Mouse (Mus musculus): ENCODE results near the gene Nepn.
A peak's percentile ranks its signal among the peaks of the same experiment; 100 is the strongest.

The Nepn gene

GRCm38 (mm10) chr10:52405160-52405559 lies 16.4 kb downstream of the Nepn start:
- no peak for DNase-seq (ENCODE audit: low spot score)

GRCm38 (mm10) chr10:52407526-52407925 lies 18.8 kb downstream of the Nepn start:
- no peak for DNase-seq (ENCODE audit: low spot score)

- no peak for DNase-seq (ENCODE audit: low spot score)
Measured at GRCm38 (mm10) chr10:52415020-52415419, 26.2 kb downstream of the Nepn start.

GRCm38 (mm10) chr10:52416458-52416857 lies 27.7 kb downstream of the Nepn start:
- DNase-seq (ENCODE audit: low spot score), result no peak

- peak; percentile 97 for DNase-seq (ENCODE audit: low spot score)
Measured at GRCm38 (mm10) chr10:52417299-52417997, 28.7 kb downstream of the Nepn start, which contains the start of gene Nus1. Gene Nus1, plus strand, starts transcription at chr10:52417547.

- DNase-seq (ENCODE audit: low spot score), result peak; percentile 47
Measured at GRCm38 (mm10) chr10:52417998-52418860, 29.5 kb downstream of the Nepn start.

- no peak for DNase-seq (ENCODE audit: low spot score)
Measured at GRCm38 (mm10) chr10:52418931-52419330, 30.2 kb downstream of the Nepn start.

- no peak for DNase-seq (ENCODE audit: low spot score)
Measured at GRCm38 (mm10) chr10:52419402-52419801, 30.6 kb downstream of the Nepn start.

- no peak for DNase-seq (ENCODE audit: low spot score)
Measured at GRCm38 (mm10) chr10:52420526-52420925, 31.8 kb downstream of the Nepn start.

GRCm38 (mm10) chr10:52421716-52422115 lies 32.9 kb downstream of the Nepn start:
- DNase-seq (ENCODE audit: low spot score), result no peak

GRCm38 (mm10) chr10:52423097-52423496 lies 34.3 kb downstream of the Nepn start:
- no peak for DNase-seq (ENCODE audit: low spot score)

GRCm38 (mm10) chr10:52426314-52426980 lies 37.7 kb downstream of the Nepn start:
- no peak for DNase-seq (ENCODE audit: low spot score)

- DNase-seq (ENCODE audit: low spot score), result no peak
Measured at GRCm38 (mm10) chr10:52427634-52428415, 39.1 kb downstream of the Nepn start.

GRCm38 (mm10) chr10:52430953-52431352 lies 42.2 kb downstream of the Nepn start:
- DNase-seq (ENCODE audit: low spot score), result no peak

- DNase-seq (ENCODE audit: low spot score), result no peak
Measured at GRCm38 (mm10) chr10:52434836-52435235, 46.1 kb downstream of the Nepn start.
